8 mouse cellular contexts compared by ENCODE assay signal in the genomic region with DNA sequence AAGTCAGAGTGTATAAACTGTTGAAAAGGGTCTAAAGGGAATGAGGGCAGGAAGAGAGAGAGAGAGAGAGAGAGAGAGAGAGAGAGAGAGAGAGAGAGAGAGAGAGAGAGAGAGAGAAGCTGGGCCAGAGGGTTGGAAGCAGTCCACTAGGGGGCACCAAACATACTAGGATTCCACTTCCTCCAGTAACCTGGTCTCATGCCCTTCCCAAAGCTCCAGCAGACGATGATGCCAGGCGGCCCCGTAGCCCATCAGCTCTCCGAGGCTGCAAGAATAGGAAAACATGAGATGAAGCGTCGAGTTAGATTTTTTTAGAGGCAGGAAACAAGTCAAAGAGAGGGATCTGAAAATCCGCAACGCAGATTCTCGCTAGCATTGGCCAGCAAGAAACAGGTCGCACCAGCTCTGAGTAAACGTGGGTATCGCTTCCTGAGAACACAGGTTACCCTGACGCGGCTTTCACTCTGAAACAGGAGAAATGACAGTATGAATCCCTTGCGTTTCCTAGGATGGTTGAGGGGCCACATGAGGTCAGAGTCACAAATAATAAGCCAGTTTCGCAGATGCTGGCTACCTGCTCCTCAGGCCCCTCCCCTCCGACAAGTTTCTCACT. TPM values are rescaled to one million over a fixed set of nuclear protein-coding genes. Genes with fewer than 3 reads are reported as not detected.
DNase-seq lines count a peak whose midpoint lies in the region; ATAC-seq lines count a peak whose summit lies in the region.

No protein-coding gene starts in this region.

- peak overlapping the region; percentile 75 for H3K4me2 ChIP-seq in intestine, embryonic 16.5 days (ENCODE audit: low read depth, low read length)

- peak overlapping the region; percentile 35 for H3K4me3 ChIP-seq in intestine, embryonic 16.5 days (ENCODE audit: low read length)

- no peaks in the 10 kb centered on the region for H3K36me3 ChIP-seq in intestine, embryonic 16.5 days (ENCODE audit: control insufficient read depth, insufficient read depth, low read length)

- no peaks in the 10 kb centered on the region for H3K27me3 ChIP-seq in intestine, embryonic 16.5 days (replicated peaks; ENCODE audit: control insufficient read depth, insufficient read depth, low read length)

- H3K9ac ChIP-seq in intestine, embryonic 16.5 days (ENCODE audit: low read depth, low read length), result 0 out of 2 replicates have a peak overlapping the region, but pooled peaks have one; percentile 20

- H3K27ac ChIP-seq in intestine, embryonic 16.5 days (ENCODE audit: low read length), result no peak overlapping the region

- ATAC-seq in intestine, embryonic 16.5 days, result 0 out of 2 replicates have a peak, but pooled peaks have one; percentile 50
- 0 out of 2 replicates have a peak, but pooled peaks have one; percentile 67 for ATAC-seq in megakaryocyte-erythroid progenitor cell, adult 5-6 weeks (replicated peaks; ENCODE audit: low FRiP score, low TSS enrichment, poor library complexity, severe bottlenecking)

- DNase-seq in adrenal gland, adult 18-20 months (ENCODE audit: low spot score in 2 of 2), result peak; percentile 56 to 60
- DNase-seq in adrenal gland, postnatal 4 days (ENCODE audit: low spot score in 2 of 2), result no peak
- DNase-seq in embryo, embryonic 11 days, result peak; percentile 90
- DNase-seq in gastrocnemius, postnatal 4 days (ENCODE audit: low spot score in 2 of 2), result peak; percentile 60 to 77
- peak; percentile 92 for DNase-seq in left cerebral cortex, postnatal 14 days (ENCODE audit: low spot score in 2 of 2)
- DNase-seq in right cerebral cortex, postnatal 36 days (ENCODE audit: low spot score in 2 of 2), result peak; percentile 72 to 73

- intact Hi-C loops in left cerebral cortex, postnatal 14 days (cut with DNase I), result loop anchor here (5.0 to 10.0 kb wide), 2 partner anchors 126 to 238 kb away; a partner anchor contains a TSS

- WGBS in intestine, embryonic 16.5 days, result 17% methylated on average over 17 of the region's 17 CpGs

- no peaks in the 10 kb centered on the region for H3K9me3 ChIP-seq in intestine, embryonic 16.5 days (ENCODE audit: control insufficient read depth, low read length)

- H3K4me1 ChIP-seq in intestine, embryonic 16.5 days (ENCODE audit: control insufficient read depth, insufficient read depth, low read length), result peaks cover 8% of the 10 kb centered on the region

RNA-seq across cellular contexts. Expression of a gene that starts 10.6 kb away (rescaled TPM):
- not detected for total RNA-seq in adrenal gland, adult 18-20 months (2021)
- total RNA-seq in adrenal gland, postnatal 4 days (2021), result under 1 TPM; 0.34 to 0.56 TPM
- under 1 TPM in 1 of 2 experiments, not detected in 1; 0.21 TPM for total RNA-seq in gastrocnemius, postnatal 4 days (2021)
- 4.5 and 6.8 TPM in 2 replicates for polyA plus RNA-seq in intestine, embryonic 16.5 days (2015; fragmentation: Nextera tagmentation; extraction: Ambion mirVana)
- total RNA-seq in left cerebral cortex, postnatal 14 days (2021), result not detected
- not detected in 2 replicates for total RNA-seq in megakaryocyte-erythroid progenitor cell, adult 5-6 weeks (2014; fragmentation: Nextera tagmentation)
- total RNA-seq in megakaryocyte-erythroid progenitor cell, adult 5-6 weeks (2017), result not detected in 2 replicates

RNA-seq across cellular contexts. Expression of a gene that starts 20.3 kb away (rescaled TPM):
- under 1 TPM in 1 of 2 experiments, not detected in 1; 0.42 TPM for total RNA-seq in adrenal gland, adult 18-20 months (2021)
- under 1 TPM in 1 of 2 experiments, not detected in 1; 0.53 TPM for total RNA-seq in adrenal gland, postnatal 4 days (2021)
- total RNA-seq in gastrocnemius, postnatal 4 days (2021), result not detected
- polyA plus RNA-seq in intestine, embryonic 16.5 days (2015; fragmentation: Nextera tagmentation; extraction: Ambion mirVana), result 0.38 TPM in 1 of 2 replicates, not detected in the other
- total RNA-seq in left cerebral cortex, postnatal 14 days (2021), result under 1 TPM; 0.95 to 0.99 TPM
- not detected in 2 replicates for total RNA-seq in megakaryocyte-erythroid progenitor cell, adult 5-6 weeks (2014; fragmentation: Nextera tagmentation)
- total RNA-seq in megakaryocyte-erythroid progenitor cell, adult 5-6 weeks (2017), result not detected in 2 replicates

Comparison
In these comparisons a context has a peak if more than half of its experiments do, and no peak if none do; other contexts are left out.
1. DNase-seq: peak in adrenal gland, adult 18-20 months (2 of 2), embryo, embryonic 11 days (single experiment), gastrocnemius, postnatal 4 days (2 of 2), left cerebral cortex, postnatal 14 days (2 of 2) and right cerebral cortex, postnatal 36 days (2 of 2); none in adrenal gland, postnatal 4 days (0 of 2).